Mouse (Mus musculus) ES-E14 (cell line): ENCODE data around the gene Tnfrsf25. TPM values are rescaled to one million over a fixed set of nuclear protein-coding genes. Genes with fewer than 3 reads are reported as not detected.

Source experiments
- DNase-seq: peaks from one replicate; pipeline ENCODE4 v3.0.0-alpha.2; 2013; ENCODE audit warnings: low read depth, low spot score
- H3K27ac ChIP-seq: 2 replicates; pipeline ENCODE4 v1.5.1; 2012; ENCODE audit warnings: low read depth, mild to moderate bottlenecking, low read length, moderate library complexity, mixed read lengths; ENCODE audit not compliant: poor library complexity, insufficient read depth, severe bottlenecking
- H3K36me3 ChIP-seq: 2 replicates; pipeline ENCODE4 v1.6.1; 2012; ENCODE audit warnings: mild to moderate bottlenecking, low read length, moderate library complexity, mixed read lengths; ENCODE audit not compliant: control insufficient read depth, poor library complexity, insufficient read depth, severe bottlenecking
- H3K4me1 ChIP-seq, 2 experiments: fragments of 150-350 bp in 1 of 2; sonication (generic) in 1 of 2; 2 replicates each; pipeline ENCODE4 v1.6.1; 2012; ENCODE audit warnings: low read length in 2 of 2, mild to moderate bottlenecking in 1 of 2, mixed read lengths in 1 of 2; ENCODE audit not compliant: control insufficient read depth in 2 of 2, insufficient read depth in 2 of 2, poor library complexity in 1 of 2
- H3K4me3 ChIP-seq, 2 experiments: fragments of 150-350 bp in 1 of 2; sonication (generic) in 1 of 2; 2 replicates each; pipeline ENCODE4 v1.5.1; 2012; ENCODE audit warnings: low read length in 2 of 2, low read depth in 1 of 2, mild to moderate bottlenecking in 1 of 2, mixed read lengths in 1 of 2; ENCODE audit not compliant: insufficient read depth in 1 of 2, poor library complexity in 1 of 2, severe bottlenecking in 1 of 2
- H3K9ac ChIP-seq: 2 replicates; pipeline ENCODE4 v1.6.1; 2012; ENCODE audit warnings: low read depth, mild to moderate bottlenecking, low read length, mixed read lengths; ENCODE audit not compliant: poor library complexity, insufficient read depth, severe bottlenecking
- H3K9me3 ChIP-seq: fragments of 150-350 bp; sonication (generic); 2 replicates; pipeline ENCODE4 v1.6.1; 2012; ENCODE audit warnings: low read depth, mild to moderate bottlenecking, low read length; ENCODE audit not compliant: control insufficient read depth, insufficient read depth
- CHD2 ChIP-seq: IDR thresholded peaks from 2 replicates; pipeline ENCODE4 v1.6.1; 2014; ENCODE audit warnings: mild to moderate bottlenecking, low read depth, low read length, inconsistent platforms
- HCFC1 ChIP-seq: IDR thresholded peaks from 2 replicates; pipeline ENCODE4 v1.6.1; 2012; ENCODE audit warnings: low read length, inconsistent platforms, borderline replicate concordance; ENCODE audit not compliant: insufficient read depth
- MAFK ChIP-seq: IDR thresholded peaks from 2 replicates; pipeline ENCODE4 v1.6.1; 2014; ENCODE audit warnings: mild to moderate bottlenecking, low read depth, low read length, inconsistent platforms; ENCODE audit not compliant: insufficient read depth
- ZC3H11A ChIP-seq: IDR thresholded peaks from 2 replicates; pipeline ENCODE4 v1.6.1; 2012; ENCODE audit warnings: low read depth, mild to moderate bottlenecking, inconsistent platforms, low read length, borderline replicate concordance
- ZNF384 ChIP-seq: IDR thresholded peaks from 2 replicates; pipeline ENCODE4 v1.6.1; 2012; ENCODE audit warnings: low read depth, low read length, inconsistent platforms
- in situ Hi-C, 2 experiments: fragments of 600-800 bp; cut with MboI; formaldehyde crosslinking; loops; one replicate each; pipeline ENCODE4 v1.15.1; 2025; ENCODE audit warnings: low sequenced_read_pairs in 2 of 2, inconsistent platforms in 1 of 2; ENCODE audit not compliant: unreplicated experiment in 2 of 2
- total RNA-seq: library from RNA; depleted of rRNA; stranded (reverse); fragments of 300-350 nt; gene quantifications from 2 replicates; pipeline ENCODE4 v1.2.3, GENCODE M21; 2012

The Tnfrsf25 gene
- total RNA-seq, 1 experiment = 3.8 TPM

GRCm38 (mm10) chr4:152079931-152080330 is 35.8 kb upstream of the Tnfrsf25 start:
- no peaks in the 10 kb centered on the region for H3K36me3 ChIP-seq
- no peaks in the 10 kb centered on the region for H3K9me3 ChIP-seq
- no peak overlapping the region for H3K4me3 ChIP-seq
- no peak overlapping the region for H3K9ac ChIP-seq
- TF ChIP-seq ZNF384 (no peak), HCFC1 (no peak), MAFK (no peak), CHD2 (no peak), ZC3H11A (no peak)
- peaks cover 0 to 12% of the 10 kb centered on the region in 2 experiments; a peak in 2 of 4 replicates for H3K4me1 ChIP-seq
- in situ Hi-C loops = no loop called here
- no peak for DNase-seq
- H3K27ac ChIP-seq = no peak overlapping the region

- TF ChIP-seq MAFK (no peak), ZC3H11A (no peak), ZNF384 (no peak), HCFC1 (no peak), CHD2 (no peak)
- H3K4me3 ChIP-seq = no peak overlapping the region
- in situ Hi-C loops = no loop called here
- H3K36me3 ChIP-seq = 0 out of 2 replicates have a peak, but pooled peaks cover 3% of the 10 kb centered on the region
- no peak overlapping the region for H3K27ac ChIP-seq
- DNase-seq = no peak
- H3K4me1 ChIP-seq = peaks cover 3 to 28% of the 10 kb centered on the region in 2 experiments
- no peak overlapping the region for H3K9ac ChIP-seq
- no peaks in the 10 kb centered on the region for H3K9me3 ChIP-seq
Measured at GRCm38 (mm10) chr4:152083611-152084220, 32.0 kb upstream of the Tnfrsf25 start.

GRCm38 (mm10) chr4:152084616-152085015 is 31.1 kb upstream of the Tnfrsf25 start:
- in situ Hi-C loops = no loop called here
- no peak overlapping the region for H3K4me3 ChIP-seq
- 0 out of 2 replicates have a peak, but pooled peaks cover 3% of the 10 kb centered on the region for H3K36me3 ChIP-seq
- no peak for DNase-seq
- H3K27ac ChIP-seq = no peak overlapping the region
- H3K9me3 ChIP-seq = no peaks in the 10 kb centered on the region
- no peak for TF ChIP-seq ZC3H11A
- TF ChIP-seq CHD2 = no peak
- no peak for TF ChIP-seq HCFC1
- TF ChIP-seq MAFK = no peak
- TF ChIP-seq ZNF384 = no peak
- peaks cover 3 to 31% of the 10 kb centered on the region in 2 experiments for H3K4me1 ChIP-seq
- H3K9ac ChIP-seq = no peak overlapping the region

- Histone ChIP-seq H3K9ac (peak overlapping the region; percentile 84), H3K4me3 (peak overlapping the region; percentile 85 to 86), H3K27ac (peak overlapping the region; percentile 48), H3K36me3 (0 out of 2 replicates have a peak, but pooled peaks cover 3% of the 10 kb centered on the region), H3K9me3 (no peaks in the 10 kb centered on the region), H3K4me1 (peaks cover 3 to 34% of the 10 kb centered on the region in 2 experiments)
- in situ Hi-C loops = no loop called here
- DNase-seq = no peak
- no peak for TF ChIP-seq CHD2
- no peak for TF ChIP-seq ZC3H11A
- TF ChIP-seq HCFC1 = no peak
- no peak for TF ChIP-seq ZNF384
- TF ChIP-seq MAFK = no peak
Measured at GRCm38 (mm10) chr4:152086505-152087210, 29.1 kb upstream of the Tnfrsf25 start.
